Mouse (Mus musculus): ENCODE measurements at regions not wholly inside any gene's neighbourhood (a gene's known extent, or its start where the extent isn't known, plus 50 kb on each side); places are given as distances from the start of the nearest gene placed in this dataset.

GRCm38 (mm10) chr3:103408724-103409123, 129.6 kb downstream of the Trim33 start:
- DNase-seq (ENCODE audit: low spot score), result no peak

DNA sequence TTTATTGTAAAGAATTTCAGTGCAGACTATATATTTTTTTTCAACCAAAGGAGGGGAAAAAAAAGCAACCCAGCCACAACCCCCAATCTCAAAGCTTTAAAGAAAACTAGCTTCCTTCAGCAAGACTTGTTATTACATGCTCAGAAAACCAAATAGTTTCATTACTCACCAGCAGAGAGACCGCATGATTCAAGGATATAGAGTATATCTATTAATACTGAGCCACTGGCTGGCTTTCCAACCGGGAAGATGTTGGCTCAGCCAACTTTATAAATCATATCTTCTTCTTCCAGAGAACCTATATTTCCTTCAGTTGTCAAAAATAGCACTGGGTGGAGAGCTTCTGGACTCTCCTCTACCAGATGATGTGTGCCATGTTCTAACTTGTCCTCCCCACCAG, 133.2 kb downstream of the Trim33 start:
- no peak for DNase-seq (ENCODE audit: low spot score)

DNA sequence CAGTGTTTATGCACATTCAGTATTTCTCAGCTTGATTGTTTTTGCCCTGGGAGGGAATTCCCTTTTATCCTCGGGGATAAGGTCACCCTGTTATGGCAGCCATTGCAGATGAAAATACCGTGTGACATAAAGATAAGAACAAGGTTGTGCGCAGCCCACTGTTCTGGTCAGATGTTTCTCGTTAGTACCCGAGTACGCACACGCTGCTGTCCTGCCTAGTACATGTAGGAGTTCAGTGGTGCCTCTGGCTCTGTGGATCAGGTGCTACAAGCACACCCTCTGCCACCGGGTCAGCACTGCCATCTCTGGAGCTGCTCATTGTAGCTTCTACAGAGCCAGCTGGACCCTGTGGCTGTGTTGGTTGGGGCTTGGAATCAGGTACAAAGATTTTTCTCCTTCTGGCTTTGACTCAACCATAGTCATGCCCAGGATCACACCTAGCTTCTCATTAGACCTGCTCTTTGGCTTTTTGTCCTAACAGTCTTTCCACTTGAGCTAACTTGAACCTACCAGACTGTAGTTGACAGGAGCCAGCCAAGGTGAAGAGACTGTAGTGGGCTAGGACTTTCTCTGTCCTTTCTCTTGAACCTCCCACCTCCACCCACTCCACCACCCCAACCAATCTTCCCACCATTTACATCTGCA, 136.1 kb downstream of the Trim33 start:
- no peak for DNase-seq (ENCODE audit: low spot score)

- no peak for DNase-seq (ENCODE audit: low spot score)
These were observed 137.2 kb downstream of the Trim33 start for GRCm38 (mm10) chr3:103416296-103416695.

- no peak for DNase-seq (ENCODE audit: low spot score)
These were observed 138.7 kb downstream of the Trim33 start for GRCm38 (mm10) chr3:103417781-103418180.

GRCm38 (mm10) chr3:103419761-103420620, 140.9 kb downstream of the Trim33 start:
- DNase-seq (ENCODE audit: low spot score), result no peak

GRCm38 (mm10) chr3:103420621-103421274, 141.7 kb downstream of the Trim33 start:
- no peak for DNase-seq (ENCODE audit: low spot score)

DNA sequence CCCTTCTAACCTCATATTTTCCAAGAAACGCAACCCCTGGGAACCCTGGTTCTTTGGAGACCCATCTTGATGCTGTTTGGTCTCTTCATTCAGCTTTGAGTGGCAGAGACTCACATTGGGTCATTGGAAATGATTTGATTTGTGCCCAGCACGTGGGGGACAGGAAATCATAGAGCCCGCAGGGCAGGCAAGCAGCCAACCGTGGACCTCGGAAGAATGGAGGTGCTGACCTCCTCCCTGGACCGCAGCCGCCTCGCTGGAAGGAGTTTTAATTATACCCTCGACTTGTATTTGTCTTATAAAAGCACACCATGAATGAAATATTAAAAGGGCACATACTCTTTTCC, 142.2 kb downstream of the Trim33 start:
- DNase-seq (ENCODE audit: low spot score), result no peak

DNA sequence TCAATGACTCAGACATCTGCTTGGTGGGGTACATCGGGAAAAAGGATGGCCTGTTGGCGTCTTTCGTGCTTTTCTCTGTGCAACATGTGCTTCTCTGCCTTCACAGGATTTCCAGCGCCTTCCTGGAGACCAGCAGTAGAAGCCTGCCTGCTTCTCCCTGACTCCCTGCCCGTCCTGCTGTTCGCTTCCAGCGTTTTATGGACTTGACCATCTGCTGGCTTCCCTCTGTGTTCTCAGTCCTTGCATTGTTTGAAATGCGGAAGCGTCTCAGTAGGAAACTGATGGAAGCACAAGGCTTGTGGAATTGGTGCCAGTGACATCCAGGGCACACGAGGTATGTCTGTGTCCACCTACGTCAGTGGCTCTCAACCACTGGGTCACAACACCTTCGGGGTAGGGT, 143.7 kb downstream of the Trim33 start:
- DNase-seq (ENCODE audit: low spot score), result no peak

- DNase-seq (ENCODE audit: low spot score), result no peak
These were observed 144.2 kb downstream of the Trim33 start for GRCm38 (mm10) chr3:103423290-103423689.

DNA sequence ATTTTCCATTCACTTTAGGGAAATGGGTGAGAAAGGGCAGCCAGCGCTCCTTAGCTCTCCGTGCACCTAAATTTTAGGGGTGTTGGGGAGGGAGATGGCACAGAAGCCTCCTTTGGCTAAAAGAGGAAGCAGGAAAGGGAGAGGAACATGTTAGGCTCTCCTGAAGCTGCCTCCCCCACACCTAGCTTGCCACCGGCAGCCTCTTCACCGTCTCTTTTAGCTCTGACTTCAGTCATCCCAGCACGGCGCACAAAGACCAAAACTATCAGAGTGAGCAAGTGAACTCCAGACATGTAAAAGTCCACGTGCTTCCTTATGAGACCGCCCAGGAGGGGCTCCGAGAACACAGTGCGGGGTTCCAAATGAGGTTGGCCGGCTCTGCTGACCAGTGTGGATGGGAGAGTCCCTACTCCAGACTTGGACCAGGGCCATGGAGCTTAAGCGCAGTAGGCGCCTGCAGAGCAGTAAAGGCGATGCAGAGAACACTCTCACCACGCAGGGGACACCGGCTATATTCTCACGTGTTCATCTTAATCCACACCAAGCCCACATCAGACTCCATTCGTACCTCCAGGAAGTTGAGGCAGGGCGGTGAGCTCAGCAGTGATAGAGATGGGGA, 146.8 kb downstream of the Trim33 start:
- DNase-seq (ENCODE audit: low spot score), result no peak

DNA sequence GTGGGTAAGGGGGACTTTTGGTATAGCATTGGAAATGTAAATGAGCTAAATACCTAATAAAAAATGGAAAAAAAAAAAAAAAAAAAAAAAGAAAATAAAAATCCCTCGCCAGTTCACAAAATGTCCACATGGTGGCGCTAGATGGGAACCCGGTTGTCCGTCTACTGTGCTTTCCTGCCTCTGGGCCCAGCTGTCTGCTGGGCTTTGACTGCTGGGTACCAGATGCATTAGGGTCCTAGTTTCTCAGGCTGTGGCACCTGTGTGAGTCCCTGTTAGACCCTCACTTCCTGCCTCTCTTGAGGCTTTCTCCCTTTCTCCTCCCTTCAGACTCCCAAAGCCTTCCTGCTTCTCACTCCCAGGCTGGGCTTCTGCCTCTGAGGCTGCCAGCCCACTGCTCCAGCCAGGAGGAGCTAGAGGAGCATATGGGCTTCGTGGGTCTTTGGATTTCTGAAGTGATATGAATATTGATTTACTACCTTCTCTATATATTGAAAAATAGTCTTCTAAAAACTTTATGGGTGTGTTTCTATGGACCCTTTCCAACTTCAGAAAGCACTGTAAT, 145.7 kb upstream of the Syt6 start:
- DNase-seq (ENCODE audit: low spot score), result no peak

GRCm38 (mm10) chr3:103430131-103430530, 144.9 kb upstream of the Syt6 start:
- DNase-seq (ENCODE audit: low spot score), result no peak

DNA sequence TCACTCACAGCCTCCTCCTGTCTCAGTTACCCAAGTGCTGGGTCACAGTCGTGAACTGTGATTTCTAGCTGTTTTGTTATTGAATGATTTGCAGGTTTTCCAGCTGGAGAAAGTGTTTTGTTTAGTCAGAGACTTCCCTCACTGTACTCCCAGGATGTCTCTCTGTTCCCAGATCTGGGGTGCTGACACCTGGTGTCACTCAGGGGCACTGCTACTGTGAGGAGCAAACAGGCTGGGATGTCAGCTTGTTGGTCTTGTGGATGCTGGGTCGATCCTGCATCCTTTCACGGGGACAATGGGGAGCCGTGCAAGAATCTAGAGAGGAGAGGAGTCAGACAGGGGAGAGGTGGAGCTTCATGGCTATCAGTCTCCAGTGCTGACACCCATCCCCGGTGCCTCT, 142.8 kb upstream of the Syt6 start:
- DNase-seq (ENCODE audit: low spot score), result no peak

DNA sequence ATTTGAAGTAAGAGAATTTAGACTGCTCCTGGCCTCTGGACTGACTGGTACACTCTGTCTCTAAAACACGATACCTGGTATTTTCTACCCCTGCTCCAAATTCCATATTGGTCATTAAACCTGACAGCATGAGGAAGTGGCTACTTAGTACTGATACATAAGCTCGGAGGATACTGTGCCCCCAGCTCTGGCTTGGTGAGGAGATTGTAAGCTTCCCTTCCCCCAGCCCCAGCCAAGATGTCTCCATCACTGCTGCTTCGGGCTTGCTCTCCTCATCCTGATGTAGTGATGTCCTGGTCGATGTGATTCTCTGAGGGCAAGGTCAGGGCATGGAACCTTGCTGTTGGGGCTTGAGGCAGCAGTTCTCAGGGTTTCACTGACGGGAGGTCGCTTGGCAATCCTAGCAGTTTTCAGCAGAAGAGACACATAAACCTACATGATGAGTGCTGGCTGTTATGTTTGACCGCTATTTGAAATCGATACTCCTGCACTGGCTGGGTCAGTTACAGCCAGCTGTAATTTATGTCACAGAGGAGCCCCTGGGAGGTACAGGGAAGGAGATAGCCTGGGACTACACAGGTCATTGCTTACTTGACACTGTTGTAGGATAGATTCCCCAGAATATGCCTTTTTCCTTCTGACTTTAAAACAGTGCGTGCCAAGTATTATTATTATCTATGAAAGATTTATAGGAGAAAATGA, 138.0 kb upstream of the Syt6 start:
- DNase-seq (ENCODE audit: low spot score), result no peak

GRCm38 (mm10) chr3:103438791-103439354, 136.2 kb upstream of the Syt6 start:
- peak; percentile 19 for DNase-seq (ENCODE audit: low spot score)

DNA sequence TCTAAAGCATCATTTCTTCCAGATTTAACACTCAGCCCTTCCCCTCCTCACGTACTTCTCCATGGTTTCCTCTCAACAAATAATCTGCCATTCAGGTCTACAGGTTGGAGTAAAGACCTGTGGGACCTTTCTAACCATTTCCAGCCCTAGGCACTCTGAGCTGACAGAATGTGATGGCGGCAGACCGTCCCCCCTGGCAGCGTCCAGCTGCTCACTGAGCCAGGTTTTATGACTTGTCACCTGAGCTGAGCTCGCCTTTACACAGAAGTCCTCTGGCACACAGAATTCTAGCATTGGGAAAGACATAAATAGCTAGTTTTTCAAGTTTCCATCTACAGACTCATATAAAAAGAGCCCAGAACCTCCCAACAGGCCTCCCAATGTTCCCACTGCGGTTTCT, 131.8 kb upstream of the Syt6 start:
- DNase-seq (ENCODE audit: low spot score), result no peak

DNA sequence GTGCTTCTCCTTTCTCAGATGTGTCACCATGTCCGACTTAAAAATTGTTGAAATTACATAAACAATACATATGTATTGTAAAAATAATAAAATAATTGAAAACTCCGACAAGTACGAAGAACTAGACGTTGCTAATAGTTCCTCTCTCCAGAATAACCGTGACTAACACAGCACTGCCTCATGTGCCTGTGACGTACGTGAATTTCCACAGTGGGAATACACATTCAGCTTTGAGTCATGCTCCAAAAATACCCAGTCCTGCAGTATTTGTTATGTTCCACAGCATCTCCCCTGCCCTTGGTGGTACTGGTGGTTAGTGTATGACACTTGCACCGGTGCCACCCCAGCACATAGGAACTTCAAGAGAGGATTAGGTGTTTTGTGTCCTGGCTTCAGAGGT, 129.2 kb upstream of the Syt6 start:
- no peak for DNase-seq (ENCODE audit: low spot score)

DNA sequence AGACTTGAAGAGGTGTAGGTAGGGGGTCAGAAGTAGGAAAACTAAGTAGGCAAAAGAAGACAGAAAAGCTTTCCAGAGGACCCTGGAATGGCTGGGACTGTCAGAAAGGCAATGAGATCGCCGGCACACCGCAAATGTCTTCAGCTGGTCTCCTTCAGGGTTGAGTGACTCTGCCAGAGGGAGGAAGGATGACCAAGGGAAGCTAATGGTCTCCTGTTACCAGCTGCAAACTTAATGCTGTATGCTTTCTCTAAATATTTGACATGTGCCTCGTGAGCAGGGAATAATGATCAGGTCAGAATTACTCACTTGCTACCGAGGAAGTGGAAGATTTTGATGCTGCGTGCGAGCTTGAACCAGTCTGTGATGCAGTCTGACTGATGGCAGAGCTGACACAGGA, 125.2 kb upstream of the Syt6 start:
- DNase-seq (ENCODE audit: low spot score), result no peak

GRCm38 (mm10) chr3:103451971-103452370, 123.1 kb upstream of the Syt6 start:
- no peak for DNase-seq (ENCODE audit: low spot score)

DNA sequence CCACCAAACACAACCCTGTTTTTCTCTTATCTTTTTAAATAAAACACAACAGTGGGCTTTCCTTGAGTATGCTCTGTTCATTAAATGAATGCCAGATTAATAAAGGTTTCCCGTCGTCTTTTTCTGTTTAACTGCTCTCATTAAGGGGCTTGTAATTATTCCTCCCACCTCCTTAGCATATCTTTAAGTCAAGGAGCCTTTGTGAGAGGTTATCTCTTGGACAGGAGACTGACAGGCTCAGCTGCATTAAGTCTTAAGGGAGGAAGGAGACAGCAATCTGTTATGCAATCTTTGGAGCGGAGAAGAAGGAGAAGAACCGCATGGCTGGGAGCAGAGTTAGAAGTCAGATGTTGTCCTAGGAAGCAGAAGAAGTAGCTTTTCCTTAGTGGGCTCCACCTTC, 111.3 kb upstream of the Syt6 start:
- DNase-seq (ENCODE audit: low spot score), result no peak

DNA sequence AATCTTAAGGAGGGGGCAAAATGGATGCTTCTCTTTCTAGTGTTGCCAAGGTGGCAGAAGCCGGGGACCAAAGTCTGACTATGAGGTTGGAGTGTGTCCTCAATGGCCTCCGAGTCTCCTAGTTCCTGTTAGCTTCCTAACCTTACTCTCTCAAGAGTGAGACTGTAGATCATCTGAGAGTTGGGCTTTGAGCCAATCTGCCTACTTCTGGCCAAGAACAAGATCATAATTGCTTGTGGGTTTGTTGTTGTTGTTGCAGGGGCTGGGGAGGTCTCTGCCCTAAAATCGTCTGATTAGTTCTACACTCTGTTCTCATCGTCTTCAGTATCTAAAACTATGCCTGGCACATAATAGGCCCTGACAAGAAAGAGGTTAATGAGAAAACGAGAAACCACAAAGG, 110.8 kb upstream of the Syt6 start:
- no peak for DNase-seq (ENCODE audit: low spot score)
